Mouse (Mus musculus) small intestine, adult 2 months (tissue): ENCODE results near the gene Commd2. TPM values are rescaled to one million over a fixed set of nuclear protein-coding genes. Genes with fewer than 3 reads are reported as not detected.

Experiments
- H3K27ac ChIP-seq: fragments of 200-500 bp; 2 replicates; pipeline ENCODE4 v1.5.1; 2012; ENCODE audit warnings: low read depth, low read length, control low read depth, inconsistent platforms; ENCODE audit not compliant: insufficient read depth
- H3K27me3 ChIP-seq: fragments of 200-500 bp; 2 replicates; pipeline ENCODE4 v1.6.1; 2012; ENCODE audit warnings: mild to moderate bottlenecking, moderate library complexity, low read length, inconsistent platforms; ENCODE audit not compliant: control insufficient read depth, insufficient read depth
- H3K36me3 ChIP-seq: fragments of 200-500 bp; 2 replicates; pipeline ENCODE4 v1.6.1; 2012; ENCODE audit warnings: mild to moderate bottlenecking, low read length, control low read depth, inconsistent platforms; ENCODE audit not compliant: control insufficient read depth, insufficient read depth
- H3K4me1 ChIP-seq: fragments of 200-500 bp; 2 replicates; pipeline ENCODE4 v1.6.1; 2012; ENCODE audit warnings: low read length, inconsistent platforms, mixed read lengths; ENCODE audit not compliant: control insufficient read depth, insufficient read depth, insufficient read length
- H3K4me3 ChIP-seq: fragments of 200-500 bp; 2 replicates; pipeline ENCODE4 v1.5.1; 2012; ENCODE audit warnings: low read depth, mild to moderate bottlenecking, control low read depth, inconsistent platforms, low read length, moderate library complexity
- CTCF ChIP-seq: fragments of 200-500 bp; IDR thresholded peaks from 2 replicates; pipeline ENCODE4 v1.5.1; 2012; ENCODE audit warnings: low read depth, mild to moderate bottlenecking, control low read depth, inconsistent platforms, low read length, moderate library complexity, mixed read lengths; ENCODE audit not compliant: insufficient replicate concordance, insufficient read length; ENCODE audit errors: extremely low read depth
- POLR2A ChIP-seq: fragments of 200-500 bp; IDR thresholded peaks from 2 replicates; pipeline ENCODE4 v1.6.1; 2012; ENCODE audit warnings: low read depth, mild to moderate bottlenecking, control low read depth, inconsistent platforms, low read length, moderate library complexity
- WGBS: fragments of 180-500 bp; shearing (Covaris S2); methylation state at CpG from one replicate; pipeline ENCODE4 v1.1.7; 2018; 5-methylcytosine and 5-hydroxymethylcytosine counted together
- polyA plus RNA-seq: library from polyadenylated mRNA; depleted of rRNA; stranded (reverse); fragments of >200 nt; gene quantifications from 2 replicates; pipeline ENCODE4 v1.2.3, GENCODE M21; 2012

The Commd2 gene
- polyA plus RNA-seq, 1 experiment, result 9.3 TPM

DNA sequence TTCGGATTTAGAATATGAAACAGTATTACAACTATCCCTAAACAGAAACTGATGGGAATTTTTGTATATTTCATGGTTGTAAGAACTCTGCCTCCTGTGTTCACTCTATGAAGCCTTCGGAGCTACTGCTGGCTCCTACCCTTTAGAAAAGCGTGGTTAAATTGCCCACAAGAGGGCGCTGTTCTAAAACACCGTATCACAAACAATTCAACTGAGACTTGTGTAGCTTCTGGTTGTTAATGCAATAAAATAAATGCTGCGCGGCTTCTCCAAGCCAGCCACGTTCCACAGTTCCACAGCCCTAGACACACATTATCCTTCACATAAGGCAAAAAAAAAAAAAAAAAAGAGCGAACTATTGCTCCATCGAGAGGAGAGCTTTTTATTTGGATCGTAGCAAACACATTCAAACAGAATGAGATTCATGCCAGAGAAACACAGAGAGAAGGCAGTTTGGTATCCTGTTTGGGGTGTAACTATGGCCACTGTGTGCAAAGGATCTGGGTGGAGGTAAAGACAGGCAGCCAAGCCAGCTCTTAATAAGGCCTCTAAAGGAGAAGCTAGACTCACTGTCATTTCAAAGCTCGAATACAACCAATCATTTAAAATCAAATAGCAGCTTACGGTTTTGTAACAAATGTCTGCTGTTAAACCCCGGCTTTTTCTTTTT is 15.7 kb upstream of the Commd2 start:
- WGBS, result 25% methylated on average over 14 of the region's 14 CpGs
- H3K4me3 ChIP-seq, result no peak overlapping the region

DNA sequence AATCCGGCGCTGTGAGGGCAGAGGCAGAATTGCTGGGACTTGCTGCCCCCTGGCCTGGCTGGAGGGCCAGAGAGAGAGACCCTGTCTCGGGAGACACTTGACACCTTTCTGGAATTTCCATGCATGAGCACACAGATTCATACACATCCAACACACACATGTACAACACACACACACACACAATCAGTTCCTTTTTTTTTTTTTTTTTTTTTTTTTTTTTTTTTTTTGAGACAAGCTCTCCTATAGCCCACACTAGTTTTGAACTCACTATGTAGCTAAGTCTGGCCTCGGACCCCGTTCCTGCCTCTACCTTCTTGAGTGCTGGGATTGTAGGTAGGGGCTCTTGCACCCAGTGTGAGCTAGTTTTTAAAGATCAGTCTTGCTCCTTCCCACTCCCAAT is 14.4 kb upstream of the Commd2 start:
- Histone ChIP-seq H3K27ac (no peak overlapping the region), H3K4me1 (no peaks in the 10 kb centered on the region), H3K27me3 (no peaks in the 10 kb centered on the region), H3K36me3 (no peaks in the 10 kb centered on the region), H3K4me3 (no peak overlapping the region)
- TF ChIP-seq POLR2A (no peak), CTCF (no peak)
- 89% methylated on average over 5 of the region's 5 CpGs for WGBS

More for the DNA sequence above, 15.7 kb upstream of the Commd2 start:
- H3K27me3 ChIP-seq, result no peaks in the 10 kb centered on the region
- TF ChIP-seq CTCF, result peak; percentile 61; the same call in 1 of the 2 replicates
- no peak for TF ChIP-seq POLR2A
- H3K27ac ChIP-seq, result no peak overlapping the region
- H3K4me1 ChIP-seq, result no peaks in the 10 kb centered on the region
- no peaks in the 10 kb centered on the region for H3K36me3 ChIP-seq

DNA sequence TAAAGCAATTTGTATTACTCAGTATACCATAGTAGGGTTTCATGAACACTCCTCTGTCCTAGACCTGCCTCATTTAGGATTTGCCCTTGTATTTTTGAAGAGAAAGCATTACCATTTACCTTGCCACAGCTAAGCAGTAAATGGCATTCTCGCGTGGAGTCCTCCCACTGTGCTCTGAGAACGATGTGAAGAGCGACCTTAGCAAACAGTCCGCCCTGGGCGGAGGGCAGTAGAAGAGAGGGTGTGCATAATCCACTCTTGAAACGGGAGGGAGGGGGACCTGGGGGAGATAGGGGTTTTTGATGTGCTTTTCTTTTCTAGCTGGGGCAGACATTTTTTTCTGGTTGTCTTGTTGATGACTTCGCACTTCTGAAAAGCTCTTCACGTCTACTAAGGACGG is 13.2 kb upstream of the Commd2 start:
- H3K4me1 ChIP-seq, result no peaks in the 10 kb centered on the region
- H3K27me3 ChIP-seq, result no peaks in the 10 kb centered on the region
- H3K36me3 ChIP-seq, result no peaks in the 10 kb centered on the region
- WGBS, result 60% methylated on average over 10 of the region's 10 CpGs
- no peak overlapping the region for H3K4me3 ChIP-seq
- no peak for TF ChIP-seq CTCF
- TF ChIP-seq POLR2A, result no peak
- no peak overlapping the region for H3K27ac ChIP-seq

DNA sequence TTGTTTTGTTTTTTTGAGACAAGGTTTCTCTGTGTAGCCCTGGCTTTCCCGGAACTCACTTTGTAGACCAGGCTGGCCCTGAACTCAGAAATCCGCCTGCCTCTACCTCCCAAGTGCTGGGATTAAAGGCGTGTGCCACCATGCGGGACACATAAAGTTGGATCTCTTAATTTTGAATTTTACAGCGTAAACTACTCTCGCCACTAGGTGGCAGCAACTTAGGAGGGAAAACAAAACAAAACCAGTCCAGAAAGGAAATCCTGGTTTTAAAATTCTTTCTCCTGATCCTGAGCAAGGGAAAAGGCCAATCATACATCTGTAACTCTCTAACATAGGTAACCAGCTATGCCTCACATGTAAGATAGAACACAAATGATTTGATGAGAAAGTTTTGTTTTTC is 12.2 kb upstream of the Commd2 start:
- no peaks in the 10 kb centered on the region for H3K4me1 ChIP-seq
- no peaks in the 10 kb centered on the region for H3K36me3 ChIP-seq
- no peak for TF ChIP-seq POLR2A
- peak; percentile 35; the same call in 1 of the 2 replicates for TF ChIP-seq CTCF
- H3K4me3 ChIP-seq, result no peak overlapping the region
- no peaks in the 10 kb centered on the region for H3K27me3 ChIP-seq
- WGBS, result 13% methylated on average over 6 of the region's 6 CpGs
- no peak overlapping the region for H3K27ac ChIP-seq

DNA sequence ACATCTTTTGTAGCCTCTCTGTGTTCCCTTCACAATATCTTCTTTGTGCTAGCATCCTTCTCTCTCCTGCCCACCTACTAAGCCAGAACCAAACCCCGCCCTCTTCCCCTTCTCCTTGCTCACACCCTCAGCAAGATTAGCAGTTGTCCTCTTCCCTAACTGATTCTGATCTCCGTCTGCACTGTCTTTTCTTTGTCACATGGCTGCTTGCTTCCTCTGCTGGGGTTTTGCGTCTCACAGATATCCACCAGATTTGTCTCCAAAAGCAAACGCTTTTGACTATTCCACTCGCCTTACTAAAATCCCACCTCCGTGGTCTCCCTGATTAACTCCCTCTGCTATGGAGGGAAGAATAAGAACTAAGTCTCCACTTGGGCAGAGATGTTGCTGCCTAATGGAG is 7.1 kb upstream of the Commd2 start:
- Histone ChIP-seq H3K27me3 (no peaks in the 10 kb centered on the region), H3K27ac (no peak overlapping the region), H3K4me3 (no peak overlapping the region), H3K36me3 (no peaks in the 10 kb centered on the region), H3K4me1 (no peaks in the 10 kb centered on the region)
- TF ChIP-seq POLR2A, result no peak
- TF ChIP-seq CTCF, result no peak
- 65% methylated on average over 6 of the region's 6 CpGs for WGBS

DNA sequence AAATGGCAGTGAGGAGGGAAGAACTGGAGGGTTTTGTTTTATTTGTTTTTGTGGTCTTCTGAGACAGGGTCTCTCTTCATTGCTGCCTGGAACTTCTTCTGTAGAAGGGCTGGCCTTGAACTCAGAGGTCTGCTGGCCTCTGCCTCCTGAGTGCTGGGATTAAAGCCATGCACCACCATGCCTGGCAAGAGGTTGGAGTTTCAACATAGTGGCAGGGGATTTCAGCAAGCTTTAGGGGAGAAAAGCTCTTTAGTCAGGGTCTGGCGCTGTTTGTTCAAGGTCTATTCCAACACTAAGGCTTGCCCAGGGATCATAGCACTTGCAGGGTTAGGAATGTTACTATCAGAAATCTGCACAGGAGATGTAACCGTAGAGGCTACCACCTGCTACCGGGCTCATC is 2.1 kb upstream of the Commd2 start:
- no peak overlapping the region for H3K27ac ChIP-seq
- H3K36me3 ChIP-seq, result peaks cover 2% of the 10 kb centered on the region; the same call in 1 of the 2 replicates
- TF ChIP-seq CTCF (no peak), POLR2A (no peak)
- H3K4me3 ChIP-seq, result no peak overlapping the region
- H3K27me3 ChIP-seq, result no peaks in the 10 kb centered on the region
- 78% methylated on average over 3 of the region's 3 CpGs for WGBS
- H3K4me1 ChIP-seq, result no peaks in the 10 kb centered on the region; the same call in 1 of the 2 replicates

DNA sequence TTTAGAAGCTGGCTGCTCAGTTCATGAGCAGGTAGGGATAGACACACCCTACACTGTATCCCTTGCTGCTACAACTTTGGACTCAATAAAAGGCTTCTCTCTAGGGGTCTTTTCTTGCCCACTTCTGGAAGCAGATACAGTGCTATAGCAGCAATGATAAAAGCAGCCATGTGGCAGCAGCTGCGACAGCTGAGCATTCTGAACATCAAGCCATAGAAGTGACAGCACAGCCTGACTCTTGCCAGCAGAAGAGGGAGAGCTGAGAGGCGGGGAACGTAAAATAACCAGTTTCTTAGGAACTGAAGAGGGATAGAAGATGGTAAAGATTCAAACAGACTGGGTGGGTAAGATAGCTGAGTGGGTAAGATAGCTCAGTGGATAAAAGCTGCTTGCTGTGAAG is 970 bp upstream of the Commd2 start:
- 90% methylated on average over 3 of the region's 3 CpGs for WGBS
- peaks cover 2% of the 10 kb centered on the region; the same call in 1 of the 2 replicates for H3K36me3 ChIP-seq
- H3K4me1 ChIP-seq, result no peaks in the 10 kb centered on the region; the same call in 1 of the 2 replicates
- H3K27me3 ChIP-seq, result no peaks in the 10 kb centered on the region
- no peak overlapping the region for H3K4me3 ChIP-seq
- no peak overlapping the region for H3K27ac ChIP-seq
- TF ChIP-seq POLR2A (no peak), CTCF (no peak)
